Mouse (Mus musculus) midbrain, embryonic 15.5 days (tissue): ENCODE results near the gene Prdm5. TPM values are rescaled to one million over a fixed set of nuclear protein-coding genes. Genes with fewer than 3 reads are reported as not detected.

Experiments used
- ATAC-seq: fragments of 200-750 bp; cut with Nextera tagmentation; replicated peaks from 2 replicates; pipeline ENCODE4 v1.8.0; 2017; ENCODE audit warnings: moderate TSS enrichment
- H3K27ac ChIP-seq: fragments of 300-500 bp; sonication (generic); 2 replicates; pipeline ENCODE4 v1.5.1; 2015; ENCODE audit warnings: mild to moderate bottlenecking, inconsistent platforms
- H3K27me3 ChIP-seq: fragments of 300-500 bp; sonication (generic); replicated peaks from 2 replicates; pipeline ENCODE4 v1.6.1; 2015; ENCODE audit warnings: inconsistent platforms
- H3K36me3 ChIP-seq: fragments of 300-500 bp; sonication (generic); replicated peaks from 2 replicates; pipeline ENCODE4 v1.6.1; 2015; ENCODE audit warnings: inconsistent platforms
- H3K4me1 ChIP-seq: fragments of 300-500 bp; sonication (generic); 2 replicates; pipeline ENCODE4 v1.6.1; 2015; ENCODE audit warnings: inconsistent platforms
- H3K4me2 ChIP-seq: fragments of 300-500 bp; sonication (generic); 2 replicates; pipeline ENCODE4 v1.6.1; 2015; ENCODE audit warnings: inconsistent platforms, mild to moderate bottlenecking, moderate library complexity
- H3K4me3 ChIP-seq: fragments of 300-500 bp; sonication (generic); 2 replicates; pipeline ENCODE4 v1.5.1; 2015; ENCODE audit warnings: mild to moderate bottlenecking, inconsistent platforms
- H3K9ac ChIP-seq: fragments of 300-500 bp; sonication (generic); 2 replicates; pipeline ENCODE4 v1.6.1; 2015; ENCODE audit warnings: mild to moderate bottlenecking, inconsistent platforms
- H3K9me3 ChIP-seq: fragments of 300-500 bp; sonication (generic); 2 replicates; pipeline ENCODE4 v1.6.1; 2016; ENCODE audit warnings: inconsistent platforms
- WGBS: fragments of 180-500 bp; shearing (Covaris S2); methylation state at CpG from one replicate; pipeline ENCODE4 v1.1.7; 2015; ENCODE audit warnings: mixed read lengths; 5-methylcytosine and 5-hydroxymethylcytosine counted together
- polyA plus RNA-seq: library from polyadenylated mRNA; unstranded; fragments of >200 nt; fragmentation: Nextera tagmentation; extraction: Ambion mirVana; gene quantifications from 2 replicates; pipeline ENCODE4 v1.2.1, GENCODE M21; 2015

The Prdm5 gene
- polyA plus RNA-seq, 1 experiment from 2014 or later: 5.2 TPM

DNA sequence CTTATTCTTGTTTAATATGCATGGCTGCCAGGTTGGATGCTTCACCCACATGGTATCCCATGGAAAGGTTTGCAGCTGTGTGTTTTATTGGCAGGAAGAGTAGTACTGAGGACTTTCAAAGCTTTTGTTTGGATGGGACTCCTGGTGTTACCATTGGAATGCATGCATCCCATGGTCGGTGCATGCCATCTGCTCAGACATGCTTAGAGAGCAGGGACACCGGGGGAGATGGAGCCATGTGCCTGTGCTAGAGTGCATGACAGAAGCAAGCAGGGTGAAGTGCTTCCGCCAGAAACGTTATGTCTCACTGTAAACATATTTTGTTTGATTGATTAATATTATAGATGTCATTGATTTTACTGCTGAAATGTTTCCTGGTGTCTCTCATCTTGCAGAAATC lies 70.3 kb downstream of the Prdm5 start:
- ATAC-seq: no peak; the same call in 1 of the 2 replicates
- Histone ChIP-seq H3K27me3 (no peaks in the 10 kb centered on the region), H3K4me2 (no peak overlapping the region), H3K27ac (no peak overlapping the region), H3K9me3 (no peaks in the 10 kb centered on the region), H3K4me3 (no peak overlapping the region), H3K4me1 (no peaks in the 10 kb centered on the region), H3K9ac (no peak overlapping the region), H3K36me3 (no peaks in the 10 kb centered on the region)
- WGBS: 69% methylated on average over 4 of the region's 4 CpGs

DNA sequence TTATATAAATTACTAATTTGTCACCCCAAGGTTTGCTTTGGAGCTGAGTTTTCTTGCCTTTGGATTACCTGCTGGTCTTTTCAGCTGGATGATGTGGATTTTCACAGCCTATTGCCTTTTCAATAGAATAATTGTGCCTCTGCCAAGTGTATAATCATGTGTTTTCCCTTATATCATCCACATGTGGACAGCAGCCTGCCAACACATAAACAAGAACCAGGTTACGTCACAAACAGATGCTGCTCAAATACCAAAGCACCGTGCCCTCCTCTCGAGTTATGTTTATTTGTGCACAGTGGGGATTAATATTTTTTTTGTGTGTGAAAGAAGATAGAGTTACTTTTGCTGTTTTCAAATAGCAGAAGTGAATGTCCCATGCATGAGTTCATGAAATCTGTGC lies 70.9 kb downstream of the Prdm5 start:
- no peak overlapping the region for H3K4me3 ChIP-seq

DNA sequence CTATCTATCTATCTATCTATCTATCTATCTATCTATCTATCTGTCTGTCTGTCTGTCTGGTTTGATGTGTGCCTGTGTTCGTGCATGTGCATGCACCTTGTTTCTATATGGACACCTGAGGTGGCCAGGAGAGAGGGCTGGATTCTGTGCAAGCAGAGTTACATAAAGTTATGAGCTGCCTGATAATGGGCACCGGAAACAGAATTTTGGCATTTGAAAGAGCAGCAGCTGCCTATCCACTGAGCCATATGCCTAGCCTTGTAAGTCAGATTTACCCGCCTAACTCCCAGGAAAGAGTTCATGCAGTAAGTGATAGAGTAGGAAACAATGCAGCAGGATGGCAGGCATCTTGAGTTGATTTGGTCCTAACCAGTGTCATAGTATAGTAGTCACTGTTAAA lies 71.4 kb downstream of the Prdm5 start:
- H3K27me3 ChIP-seq: no peaks in the 10 kb centered on the region
- H3K9me3 ChIP-seq: no peaks in the 10 kb centered on the region
- H3K4me3 ChIP-seq: no peak overlapping the region
- no peaks in the 10 kb centered on the region for H3K36me3 ChIP-seq
- H3K9ac ChIP-seq: no peak overlapping the region
- ATAC-seq: no peak
- 90% methylated on average over 3 of the region's 3 CpGs for WGBS
- H3K4me1 ChIP-seq: no peaks in the 10 kb centered on the region
- H3K27ac ChIP-seq: no peak overlapping the region
- H3K4me2 ChIP-seq: no peak overlapping the region

More for the DNA sequence above, 70.9 kb downstream of the Prdm5 start:
- no peak overlapping the region for H3K9ac ChIP-seq
- 70% methylated on average over 3 of the region's 3 CpGs for whole genome bisulfite sequencing
- ATAC-seq: no peak
- H3K4me2 ChIP-seq: no peak overlapping the region
- no peaks in the 10 kb centered on the region for H3K36me3 ChIP-seq
- no peaks in the 10 kb centered on the region for H3K4me1 ChIP-seq
- H3K27ac ChIP-seq: no peak overlapping the region
- no peaks in the 10 kb centered on the region for H3K9me3 ChIP-seq
- no peaks in the 10 kb centered on the region for H3K27me3 ChIP-seq

DNA sequence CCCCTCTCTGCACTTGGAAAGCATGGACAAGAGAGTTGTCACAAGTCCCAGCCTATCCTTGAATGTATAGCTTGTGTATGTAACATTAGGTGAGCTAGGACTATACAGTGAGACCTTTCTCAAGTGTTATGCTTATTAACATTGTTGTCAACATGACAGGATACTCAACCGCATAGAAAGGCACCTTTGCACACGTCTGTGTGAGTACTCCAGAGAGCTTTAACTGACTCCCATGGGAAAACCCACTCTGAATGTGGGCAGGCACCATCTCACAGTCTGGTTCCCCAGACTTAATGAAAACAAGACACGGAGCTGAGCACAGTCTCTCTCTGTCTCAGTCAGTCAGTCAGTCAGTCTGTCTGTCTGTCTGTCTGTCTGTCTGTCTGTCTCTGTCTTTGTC lies 75.2 kb downstream of the Prdm5 start:
- H3K4me2 ChIP-seq: no peak overlapping the region
- no peaks in the 10 kb centered on the region for H3K27me3 ChIP-seq
- no peak overlapping the region for H3K27ac ChIP-seq
- H3K36me3 ChIP-seq: no peaks in the 10 kb centered on the region
- ATAC-seq: no peak
- WGBS: 67% methylated on average over 3 of the region's 3 CpGs
- H3K4me3 ChIP-seq: no peak overlapping the region
- no peaks in the 10 kb centered on the region for H3K4me1 ChIP-seq
- H3K9ac ChIP-seq: no peak overlapping the region
- H3K9me3 ChIP-seq: no peaks in the 10 kb centered on the region

DNA sequence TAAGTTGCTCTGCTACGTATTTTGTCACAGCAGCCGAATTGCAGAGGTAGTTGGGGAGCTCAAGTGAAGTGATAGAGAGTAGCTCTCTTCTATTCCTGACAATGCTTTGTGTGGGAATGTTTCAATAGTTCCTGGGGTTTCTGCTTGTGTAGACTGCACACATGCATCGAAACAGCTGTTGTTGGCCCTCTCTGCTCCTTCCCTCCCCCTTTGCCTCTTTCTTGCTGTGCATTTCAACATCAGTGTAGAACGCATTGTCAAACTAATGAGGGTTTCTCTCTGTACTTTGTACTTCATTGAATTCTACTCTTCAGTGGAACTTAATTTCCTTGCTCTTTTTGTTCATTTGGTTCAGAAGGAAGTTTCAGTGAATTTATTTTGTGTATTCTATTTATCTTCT lies 75.8 kb downstream of the Prdm5 start:
- Histone ChIP-seq H3K9ac (no peak overlapping the region), H3K27me3 (no peaks in the 10 kb centered on the region), H3K4me1 (no peaks in the 10 kb centered on the region), H3K4me3 (no peak overlapping the region), H3K9me3 (no peaks in the 10 kb centered on the region), H3K4me2 (no peak overlapping the region), H3K27ac (no peak overlapping the region), H3K36me3 (no peaks in the 10 kb centered on the region)
- ATAC-seq: no peak
- WGBS: 68% methylated on average over 4 of the region's 4 CpGs

DNA sequence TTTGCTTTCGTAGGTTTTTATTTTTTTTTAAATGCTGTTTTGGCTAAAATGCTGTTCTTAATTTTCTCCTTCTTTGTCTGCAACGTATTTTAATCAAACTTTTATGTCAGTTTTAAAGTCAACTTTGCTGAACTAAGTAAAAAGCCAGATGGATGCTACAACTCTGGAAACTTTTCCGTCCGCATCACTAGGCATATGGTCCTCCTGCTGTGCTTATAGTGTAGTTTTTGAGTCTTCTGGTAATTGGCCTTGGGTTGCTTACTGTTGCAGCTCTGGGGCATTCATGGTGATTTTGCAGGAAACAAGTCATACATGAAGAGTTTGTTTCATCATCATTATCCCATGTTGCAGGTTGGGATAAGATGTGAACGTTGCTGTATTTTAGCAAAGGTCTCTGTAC lies 81.8 kb downstream of the Prdm5 start:
- WGBS: 86% methylated on average over 5 of the region's 5 CpGs
- Histone ChIP-seq H3K4me3 (no peak overlapping the region), H3K36me3 (no peaks in the 10 kb centered on the region), H3K4me2 (no peak overlapping the region), H3K27ac (no peak overlapping the region), H3K4me1 (no peaks in the 10 kb centered on the region), H3K9me3 (no peaks in the 10 kb centered on the region), H3K27me3 (no peaks in the 10 kb centered on the region), H3K9ac (no peak overlapping the region)
- ATAC-seq: no peak

DNA sequence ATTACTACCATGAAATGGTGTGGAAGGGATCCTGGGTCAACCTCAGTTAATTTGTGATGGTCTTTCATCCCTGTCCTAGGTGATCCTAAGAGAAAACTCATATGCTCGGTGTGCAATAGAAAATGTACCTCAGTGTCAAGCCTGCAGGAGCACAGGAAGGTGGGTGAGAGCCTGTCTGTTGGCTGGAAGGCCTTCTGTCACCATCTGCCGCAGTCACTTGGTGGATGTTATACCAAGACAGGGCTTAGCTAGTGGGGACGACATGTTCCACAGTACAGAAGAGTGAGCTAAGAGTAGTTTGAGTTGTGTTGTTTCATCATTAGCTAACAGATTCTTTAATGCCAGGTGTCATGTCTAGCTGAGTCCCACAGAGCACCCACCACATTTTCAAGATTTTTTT lies 84.0 kb downstream of the Prdm5 start:
- H3K27ac ChIP-seq: no peak overlapping the region
- no peaks in the 10 kb centered on the region for H3K9me3 ChIP-seq
- no peak for ATAC-seq
- no peak overlapping the region for H3K4me3 ChIP-seq
- no peak overlapping the region for H3K4me2 ChIP-seq
- H3K9ac ChIP-seq: no peak overlapping the region
- H3K36me3 ChIP-seq: no peaks in the 10 kb centered on the region
- H3K4me1 ChIP-seq: no peaks in the 10 kb centered on the region
- no peaks in the 10 kb centered on the region for H3K27me3 ChIP-seq
- WGBS: 93% methylated on average over 3 of the region's 3 CpGs

DNA sequence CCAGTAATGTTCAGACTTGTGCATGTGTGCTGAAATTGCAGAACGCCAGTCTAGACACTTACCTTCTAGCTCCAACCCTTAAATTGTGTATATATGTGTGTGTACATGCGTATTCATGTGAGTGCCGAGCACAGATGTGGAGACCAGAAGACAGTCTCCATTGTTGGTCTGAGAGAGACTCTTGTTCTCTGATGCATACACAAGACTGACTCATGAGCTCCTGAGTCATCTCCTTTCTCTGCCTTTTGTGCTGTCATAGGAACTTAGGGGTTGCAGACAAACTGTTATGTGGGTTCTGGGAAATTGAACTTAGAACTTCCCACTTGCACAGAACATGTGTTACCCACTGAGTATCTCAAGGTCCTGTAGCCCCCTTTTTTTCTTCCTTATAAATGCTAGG lies 85.4 kb downstream of the Prdm5 start:
- Histone ChIP-seq H3K27ac (no peak overlapping the region), H3K9me3 (no peaks in the 10 kb centered on the region), H3K4me1 (no peaks in the 10 kb centered on the region), H3K4me2 (no peak overlapping the region), H3K9ac (no peak overlapping the region), H3K36me3 (no peaks in the 10 kb centered on the region), H3K4me3 (no peak overlapping the region), H3K27me3 (no peaks in the 10 kb centered on the region)
- ATAC-seq: no peak
- whole genome bisulfite sequencing: 92% methylated on average over 3 of the region's 3 CpGs

DNA sequence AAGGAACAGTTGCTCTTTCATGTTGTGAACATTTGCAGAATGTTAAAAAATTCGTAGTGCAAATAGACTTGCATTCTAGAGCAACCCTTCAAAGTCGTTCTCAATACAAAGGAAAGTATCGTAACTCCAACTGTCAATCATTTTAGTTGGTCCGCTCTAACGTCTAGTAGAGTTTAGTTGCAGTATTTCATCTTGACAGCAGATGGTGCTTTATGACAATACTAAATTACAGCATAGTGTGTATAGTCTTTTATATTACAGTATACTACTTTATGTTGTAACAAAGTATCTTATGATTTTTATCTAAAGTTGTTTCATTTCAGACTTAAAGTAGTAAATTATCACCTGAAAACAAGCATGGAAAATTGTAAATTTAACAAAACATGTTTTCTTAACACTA lies 86.1 kb downstream of the Prdm5 start:
- Histone ChIP-seq H3K4me2 (no peak overlapping the region), H3K9me3 (no peaks in the 10 kb centered on the region), H3K4me1 (no peaks in the 10 kb centered on the region), H3K27me3 (no peaks in the 10 kb centered on the region), H3K27ac (no peak overlapping the region), H3K9ac (no peak overlapping the region), H3K4me3 (no peak overlapping the region), H3K36me3 (no peaks in the 10 kb centered on the region)
- ATAC-seq: no peak
- WGBS: 88% methylated on average over 5 of the region's 5 CpGs

DNA sequence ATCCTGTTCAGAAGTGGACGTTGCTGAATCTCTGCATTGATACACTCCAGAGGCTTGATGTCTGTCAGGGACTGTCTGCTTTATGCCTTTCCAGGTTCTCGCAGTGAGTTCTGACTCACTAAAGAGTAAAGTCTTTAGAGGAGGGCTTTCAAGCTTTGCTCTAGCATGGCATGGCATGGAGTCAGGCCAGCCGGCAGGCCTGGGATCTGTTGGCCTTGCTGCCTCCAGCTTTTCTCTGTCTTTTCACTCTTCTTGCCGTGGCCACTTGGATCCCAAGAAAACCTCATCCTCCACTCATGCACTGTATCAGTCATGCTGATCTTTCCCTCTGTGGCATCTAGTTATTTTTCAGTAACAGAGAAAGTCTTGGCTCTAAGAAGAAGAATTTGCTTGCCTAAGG lies 87.1 kb downstream of the Prdm5 start:
- Histone ChIP-seq H3K4me1 (no peaks in the 10 kb centered on the region), H3K9me3 (no peaks in the 10 kb centered on the region), H3K9ac (no peak overlapping the region), H3K27ac (no peak overlapping the region), H3K36me3 (no peaks in the 10 kb centered on the region), H3K4me3 (no peak overlapping the region), H3K27me3 (no peaks in the 10 kb centered on the region), H3K4me2 (no peak overlapping the region)
- no peak for ATAC-seq
- 94% methylated on average over 4 of the region's 4 CpGs for WGBS

DNA sequence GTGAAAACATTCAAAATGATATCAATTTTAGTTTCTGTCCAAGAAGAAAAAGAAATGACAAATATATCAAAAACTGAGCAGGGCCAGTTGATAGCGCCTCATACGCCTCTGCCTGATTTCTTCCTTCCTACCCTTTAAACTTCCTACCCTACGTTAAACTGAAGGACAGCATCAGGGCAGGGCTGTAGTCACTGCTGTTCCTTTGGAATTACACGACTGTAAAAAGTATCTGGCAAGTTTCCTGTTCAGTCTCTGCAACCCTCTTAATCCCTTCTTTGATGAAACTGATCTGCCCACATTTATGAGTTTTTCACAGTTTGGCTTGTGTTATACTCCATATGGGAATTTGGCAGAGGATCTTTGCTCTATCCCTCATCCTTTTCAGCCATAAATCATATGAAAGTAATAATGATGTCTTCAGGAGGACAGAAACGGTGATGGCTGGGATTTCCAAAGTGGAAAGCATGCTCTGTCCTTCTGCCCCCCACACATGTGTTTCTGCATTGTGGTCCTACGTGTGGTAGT lies 93.0 kb downstream of the Prdm5 start:
- Histone ChIP-seq H3K36me3 (no peaks in the 10 kb centered on the region), H3K9ac (no peak overlapping the region), H3K4me3 (no peak overlapping the region), H3K4me1 (no peaks in the 10 kb centered on the region), H3K27ac (no peak overlapping the region), H3K27me3 (no peaks in the 10 kb centered on the region), H3K9me3 (no peaks in the 10 kb centered on the region), H3K4me2 (no peak overlapping the region)
- ATAC-seq: no peak
- WGBS: 80% methylated on average over 6 of the region's 6 CpGs

DNA sequence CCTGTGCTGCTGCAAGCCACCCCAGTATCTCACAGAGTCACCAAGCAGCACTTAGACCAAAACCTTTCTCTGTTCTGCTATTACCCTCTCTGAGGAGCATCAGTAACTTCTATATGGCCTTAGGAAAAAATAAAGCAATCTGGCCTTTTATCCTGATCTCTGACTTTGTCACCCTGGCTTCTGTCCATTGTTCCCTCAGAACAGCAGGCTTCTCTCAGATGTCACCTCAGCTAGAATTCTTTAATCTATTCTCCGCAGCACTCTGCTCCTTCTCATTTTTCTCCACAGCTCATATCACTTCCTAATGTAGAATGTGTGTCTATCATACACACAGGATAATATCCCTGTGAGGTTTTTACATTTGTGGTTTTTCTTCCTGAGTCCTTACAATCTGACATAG lies 99.5 kb downstream of the Prdm5 start:
- H3K4me1 ChIP-seq: no peaks in the 10 kb centered on the region
- H3K4me2 ChIP-seq: no peak overlapping the region
- no peak overlapping the region for H3K4me3 ChIP-seq
- no peak for ATAC-seq
- WGBS: 83% methylated on average over 1 of the region's 1 CpGs
- H3K36me3 ChIP-seq: no peaks in the 10 kb centered on the region
- no peaks in the 10 kb centered on the region for H3K9me3 ChIP-seq
- H3K27me3 ChIP-seq: no peaks in the 10 kb centered on the region
- H3K27ac ChIP-seq: no peak overlapping the region
- H3K9ac ChIP-seq: no peak overlapping the region

DNA sequence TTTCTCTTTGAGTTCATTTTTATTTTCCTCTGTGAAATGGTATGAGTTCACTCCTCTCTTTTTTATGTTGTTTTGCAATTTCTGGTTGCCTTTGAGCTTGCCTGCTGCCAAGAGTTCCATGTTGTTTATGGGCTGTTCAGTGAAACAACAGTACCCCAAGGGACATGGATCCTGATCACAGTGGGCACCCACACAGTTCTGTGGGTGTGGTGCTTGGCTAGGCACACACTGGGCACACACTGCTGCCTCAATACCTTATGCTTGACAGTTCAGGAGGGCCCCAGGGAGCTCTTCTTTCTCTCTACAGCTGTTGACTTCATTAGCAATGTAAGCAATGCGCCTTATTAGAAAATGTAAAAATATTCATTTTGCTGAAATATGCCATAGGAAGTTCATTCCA lies 110.0 kb downstream of the Prdm5 start:
- H3K27ac ChIP-seq: no peak overlapping the region
- H3K9me3 ChIP-seq: no peaks in the 10 kb centered on the region
- no peaks in the 10 kb centered on the region for H3K4me1 ChIP-seq
- no peak for ATAC-seq
- H3K9ac ChIP-seq: no peak overlapping the region
- WGBS: 91% methylated on average over 1 of the region's 1 CpGs
- no peak overlapping the region for H3K4me2 ChIP-seq
- no peaks in the 10 kb centered on the region for H3K27me3 ChIP-seq
- H3K36me3 ChIP-seq: no peaks in the 10 kb centered on the region
- H3K4me3 ChIP-seq: no peak overlapping the region
